In genomic region chr1:77972301-77972717, GRCm38 (mm10) we compare ENCODE assay signal across 8 mouse cellular contexts.
DNase-seq lines count a peak whose midpoint lies in the region; ATAC-seq and TF ChIP-seq lines count a peak whose summit lies in the region.

No protein-coding gene starts in this region.

- H3K9ac ChIP-seq in limb, embryonic 15.5 days = no peak overlapping the region

- TF ChIP-seq POLR2A in kidney, adult 2 months (IDR thresholded peaks at IDR 0.05; ENCODE audit: low read depth, low read length) = no peak

- no peaks in the 10 kb centered on the region for H3K36me3 ChIP-seq in kidney, adult 2 months (ENCODE audit: control insufficient read depth, insufficient read depth, low read length)
- no peaks in the 10 kb centered on the region for H3K36me3 ChIP-seq in limb, embryonic 15.5 days

- DNase-seq in urinary bladder, postnatal 14 days (ENCODE audit: low spot score) = peak; percentile 33
- DNase-seq in urinary bladder, postnatal 10 days (ENCODE audit: low spot score) = no peak
- DNase-seq in cerebellum, adult 18-20 months = peak; percentile 15 to 39
- peak; percentile 67 for DNase-seq in forelimb bud, embryonic 11.5 days (ENCODE audit: low read depth, low spot score)
- DNase-seq in kidney, adult 2 months = peak; percentile 64
- peak; percentile 8 for DNase-seq in ovary, postnatal 10 days (ENCODE audit: low spot score)

- peak; percentile 79 for TF ChIP-seq CTCF in kidney, adult 2 months (conservative IDR thresholded peaks at IDR 0.05; ENCODE audit: insufficient read depth, insufficient read length, low read depth, low read length)

- no peak overlapping the region for H3K27ac ChIP-seq in kidney, adult 2 months (ENCODE audit: insufficient read depth, low read depth, low read length)
- H3K27ac ChIP-seq in limb, embryonic 15.5 days = no peak overlapping the region

- no peak overlapping the region for H3K4me3 ChIP-seq in kidney, adult 2 months (ENCODE audit: insufficient read depth, low read depth, low read length)
- H3K4me3 ChIP-seq in limb, embryonic 15.5 days = no peak overlapping the region

- no peaks in the 10 kb centered on the region for H3K4me1 ChIP-seq in kidney, adult 2 months (ENCODE audit: control insufficient read depth, insufficient read depth, low read length)
- H3K4me1 ChIP-seq in limb, embryonic 15.5 days = peaks cover 3% of the 10 kb centered on the region; the same call in 1 of the 2 replicates

- 10% methylated on average over 9 of the region's 9 CpGs for WGBS in kidney, adult 2 months
- 11% methylated on average over 9 of the region's 9 CpGs for WGBS in limb, embryonic 15.5 days

- no peaks in the 10 kb centered on the region for H3K9me3 ChIP-seq in limb, embryonic 15.5 days

- no peak for ATAC-seq in limb, embryonic 15.5 days (ENCODE audit: insufficient number of reproducible peaks, low FRiP score, low TSS enrichment, low read depth)
- ATAC-seq in megakaryocyte-erythroid progenitor cell, adult 5-6 weeks (replicated peaks; ENCODE audit: low FRiP score, low TSS enrichment, poor library complexity, severe bottlenecking) = no peak

- no peaks in the 10 kb centered on the region; the same call in 1 of the 2 replicates for H3K27me3 ChIP-seq in kidney, adult 2 months (replicated peaks; ENCODE audit: control insufficient read depth, insufficient read depth, low read length)
- H3K27me3 ChIP-seq in limb, embryonic 15.5 days = 0 out of 2 replicates have a peak, but pooled peaks cover 5% of the 10 kb centered on the region

- H3K4me2 ChIP-seq in limb, embryonic 15.5 days = 0 out of 2 replicates have a peak overlapping the region, but pooled peaks have one; percentile 20
